Mouse (Mus musculus) forebrain, embryonic 14.5 days (tissue): ENCODE measurements at regions not wholly inside any gene's neighbourhood (a gene's known extent, or its start where the extent isn't known, plus 50 kb on each side); places are given as distances from the start of the nearest gene placed in this dataset.
A peak's percentile ranks its signal among the peaks of the same experiment; 100 is the strongest.
"Not testable (repeated sequence)": the region's sequence is repeated elsewhere in the genome, so short reads cannot be mapped to it uniquely, and the experiment has no call there.

Experiments
- ATAC-seq: fragments of 200-750 bp; cut with Nextera tagmentation; 2 replicates; pipeline ENCODE4 v1.8.0; 2017; ENCODE audit warnings: mild to moderate bottlenecking, moderate library complexity
- DNase-seq: peaks from one replicate; pipeline ENCODE4 v3.0.0-alpha.2; 2015; ENCODE audit warnings: low spot score
- H3K27ac ChIP-seq: fragments of 300-500 bp; sonication (generic); 2 replicates; pipeline ENCODE4 v1.5.1; 2014; ENCODE audit warnings: low read depth, mild to moderate bottlenecking, control low read depth, low read length, moderate library complexity
- H3K27me3 ChIP-seq: fragments of 300-500 bp; sonication (generic); replicated peaks from 2 replicates; pipeline ENCODE4 v1.6.1; 2014; ENCODE audit warnings: low read length, control low read depth, mixed read lengths; ENCODE audit not compliant: control insufficient read depth, insufficient read depth
- H3K36me3 ChIP-seq: fragments of 300-500 bp; sonication (generic); 2 replicates; pipeline ENCODE4 v1.6.1; 2014; ENCODE audit warnings: low read length, control low read depth; ENCODE audit not compliant: control insufficient read depth, insufficient read depth
- H3K4me1 ChIP-seq: fragments of 300-500 bp; sonication (generic); 2 replicates; pipeline ENCODE4 v1.6.1; 2014; ENCODE audit warnings: antibody characterized with exemption, low read length, control low read depth; ENCODE audit not compliant: control insufficient read depth, insufficient read depth
- H3K4me2 ChIP-seq: fragments of 300-500 bp; sonication (generic); 2 replicates; pipeline ENCODE4 v1.6.1; 2014; ENCODE audit warnings: mild to moderate bottlenecking, control low read depth, low read length
- H3K4me3 ChIP-seq: fragments of 300-500 bp; sonication (generic); 2 replicates; pipeline ENCODE4 v1.5.1; 2014; ENCODE audit warnings: low read depth, low read length, control low read depth
- H3K9ac ChIP-seq: fragments of 300-500 bp; sonication (generic); 2 replicates; pipeline ENCODE4 v1.6.1; 2014; ENCODE audit warnings: mild to moderate bottlenecking, low read length, control low read depth, moderate library complexity
- H3K9me3 ChIP-seq: fragments of 300-500 bp; sonication (generic); replicated peaks from 2 replicates; pipeline ENCODE4 v1.6.1; 2016; ENCODE audit warnings: low read length, control low read depth, mixed read lengths; ENCODE audit not compliant: control insufficient read depth
- WGBS: fragments of 180-500 bp; shearing (Covaris S2); extraction: QIAGEN DNeasy Blood & Tissue Kit; methylation state at CpG from one replicate; pipeline ENCODE4 v1.1.7; 2014; 5-methylcytosine and 5-hydroxymethylcytosine counted together

GRCm38 (mm10) chr5:68252671-68253070 is 221.0 kb downstream of the Grxcr1 start:
- Histone ChIP-seq H3K27me3 (no peaks in the 10 kb centered on the region), H3K9ac (no peak overlapping the region), H3K4me1 (no peaks in the 10 kb centered on the region), H3K27ac (no peak overlapping the region), H3K9me3 (no peaks in the 10 kb centered on the region), H3K4me3 (no peak overlapping the region), H3K36me3 (no peaks in the 10 kb centered on the region), H3K4me2 (no peak overlapping the region)
- DNase-seq (peak; percentile 89), ATAC-seq (peak; percentile 69; the same call in 1 of the 2 replicates)
- 13% methylated on average over 8 of the region's 8 CpGs for WGBS

GRCm38 (mm10) chr5:68253476-68253875 is 221.8 kb downstream of the Grxcr1 start:
- DNase-seq (no peak), ATAC-seq (no peak)
- no peak overlapping the region for H3K4me3 ChIP-seq
- no peaks in the 10 kb centered on the region for H3K27me3 ChIP-seq
- H3K36me3 ChIP-seq: no peaks in the 10 kb centered on the region
- WGBS: 88% methylated on average over 1 of the region's 1 CpGs
- no peaks in the 10 kb centered on the region for H3K4me1 ChIP-seq
- no peak overlapping the region for H3K27ac ChIP-seq
- H3K9ac ChIP-seq: no peak overlapping the region
- no peak overlapping the region for H3K4me2 ChIP-seq
- no peaks in the 10 kb centered on the region for H3K9me3 ChIP-seq

- Histone ChIP-seq H3K27ac (no peak overlapping the region), H3K4me1 (no peaks in the 10 kb centered on the region), H3K36me3 (no peaks in the 10 kb centered on the region), H3K4me2 (no peak overlapping the region), H3K9me3 (no peaks in the 10 kb centered on the region), H3K27me3 (no peaks in the 10 kb centered on the region), H3K9ac (no peak overlapping the region), H3K4me3 (no peak overlapping the region)
- 80% methylated on average over 2 of the region's 2 CpGs for whole genome bisulfite sequencing
- DNase-seq (no peak), ATAC-seq (no peak)
These were observed 222.5 kb downstream of the Grxcr1 start for GRCm38 (mm10) chr5:68254111-68254510.

- no peak overlapping the region for H3K4me2 ChIP-seq
- no peak for DNase-seq
- H3K4me1 ChIP-seq: no peaks in the 10 kb centered on the region
- no peak overlapping the region for H3K9ac ChIP-seq
- no peak overlapping the region for H3K4me3 ChIP-seq
- WGBS: 90% methylated on average over 3 of the region's 3 CpGs
- H3K27ac ChIP-seq: no peak overlapping the region
- H3K27me3 ChIP-seq: no peaks in the 10 kb centered on the region
- no peak for ATAC-seq
- H3K36me3 ChIP-seq: no peaks in the 10 kb centered on the region
- no peaks in the 10 kb centered on the region for H3K9me3 ChIP-seq
These were observed 232.6 kb downstream of the Grxcr1 start for GRCm38 (mm10) chr5:68264206-68264605.

- H3K9me3 ChIP-seq: no peaks in the 10 kb centered on the region
- H3K9ac ChIP-seq: no peak overlapping the region
- H3K4me3 ChIP-seq: no peak overlapping the region
- no peak overlapping the region for H3K4me2 ChIP-seq
- H3K36me3 ChIP-seq: no peaks in the 10 kb centered on the region
- 76% methylated on average over 3 of the region's 3 CpGs for WGBS
- H3K4me1 ChIP-seq: no peaks in the 10 kb centered on the region
- no peak overlapping the region for H3K27ac ChIP-seq
- no peak for ATAC-seq
- no peaks in the 10 kb centered on the region for H3K27me3 ChIP-seq
- peak; percentile 6 for DNase-seq
These were observed 242.6 kb downstream of the Grxcr1 start for GRCm38 (mm10) chr5:68274271-68274670.

- H3K27me3 ChIP-seq: no peaks in the 10 kb centered on the region
- H3K9ac ChIP-seq: no peak overlapping the region
- ATAC-seq: no peak
- no peaks in the 10 kb centered on the region for H3K36me3 ChIP-seq
- H3K9me3 ChIP-seq: no peaks in the 10 kb centered on the region
- no peaks in the 10 kb centered on the region for H3K4me1 ChIP-seq
- 87% methylated on average over 5 of the region's 5 CpGs for WGBS
- no peak overlapping the region for H3K4me3 ChIP-seq
- DNase-seq: no peak
- no peak overlapping the region for H3K4me2 ChIP-seq
- H3K27ac ChIP-seq: no peak overlapping the region
These were observed 244.1 kb downstream of the Grxcr1 start for GRCm38 (mm10) chr5:68275558-68276263.

- not testable (repeated sequence) for H3K36me3 ChIP-seq, H3K27me3 ChIP-seq, H3K9ac ChIP-seq, H3K4me3 ChIP-seq, ATAC-seq, H3K27ac ChIP-seq, H3K4me1 ChIP-seq, H3K4me2 ChIP-seq, H3K9me3 ChIP-seq, DNase-seq
- 79% methylated on average over 2 of the region's 2 CpGs for WGBS
These were observed 264.1 kb downstream of the Grxcr1 start for GRCm38 (mm10) chr5:68295774-68296173.

- no peak overlapping the region for H3K4me3 ChIP-seq
- H3K4me2 ChIP-seq: no peak overlapping the region
- no peak overlapping the region for H3K27ac ChIP-seq
- H3K27me3 ChIP-seq: no peaks in the 10 kb centered on the region
- no peaks in the 10 kb centered on the region for H3K36me3 ChIP-seq
- H3K9me3 ChIP-seq: no peaks in the 10 kb centered on the region
- H3K4me1 ChIP-seq: no peaks in the 10 kb centered on the region
- 21% methylated on average over 3 of the region's 3 CpGs for WGBS
- no peak for DNase-seq
- ATAC-seq: no peak
- no peak overlapping the region for H3K9ac ChIP-seq
These were observed 281.6 kb downstream of the Grxcr1 start for GRCm38 (mm10) chr5:68313187-68313586.

GRCm38 (mm10) chr5:68318979-68319378 is 287.3 kb downstream of the Grxcr1 start:
- no peak for ATAC-seq
- no peaks in the 10 kb centered on the region for H3K9me3 ChIP-seq
- no peak overlapping the region for H3K27ac ChIP-seq
- no peaks in the 10 kb centered on the region for H3K27me3 ChIP-seq
- H3K4me2 ChIP-seq: no peak overlapping the region
- no peaks in the 10 kb centered on the region for H3K36me3 ChIP-seq
- no peak overlapping the region for H3K4me3 ChIP-seq
- no peak for DNase-seq
- no peak overlapping the region for H3K9ac ChIP-seq
- no peaks in the 10 kb centered on the region for H3K4me1 ChIP-seq
